Mouse (Mus musculus): Measurements from ENCODE around the gene Gak. TPM values are rescaled to one million over a fixed set of nuclear protein-coding genes. Genes with fewer than 3 reads are reported as not detected.

Gak gene
- total and polyA plus RNA-seq, 3 experiments: 49.9 to 67.3 (median 65.2) TPM

DNA sequence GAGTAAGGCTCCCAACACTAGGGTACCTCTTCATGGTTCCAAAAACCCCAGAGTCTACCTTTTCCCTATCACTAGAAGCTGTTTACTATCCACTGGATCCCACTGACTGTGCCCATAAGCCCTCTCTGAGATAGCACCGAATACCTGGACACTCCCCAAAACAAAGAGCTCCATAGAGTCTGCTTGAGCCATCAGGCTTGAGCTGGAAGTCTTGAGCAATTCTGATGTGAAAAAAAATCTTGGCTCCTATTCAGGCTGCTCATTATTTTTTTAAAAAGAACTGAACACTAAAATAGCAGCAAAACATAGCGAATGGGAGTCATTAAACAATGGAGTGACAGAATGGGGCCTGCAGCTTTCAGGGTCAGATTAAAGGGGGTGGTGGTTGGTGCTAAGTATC is 62.5 kb downstream of the Gak start:
- Histone ChIP-seq H3K79me2 (replicated peaks; ENCODE audit: control insufficient read depth, extremely low read depth, insufficient read depth, poor library complexity, severe bottlenecking) (no peaks in the 10 kb centered on the region), H3K4me1 (ENCODE audit: control insufficient read depth in 1 of 2, insufficient read depth in 2 of 2) (no peaks in the 10 kb centered on the region), H3K4me3 (replicated peaks in 1 of 3; ENCODE audit: low read depth in 2 of 3, low read length in 2 of 3, poor library complexity in 1 of 3) (no peak overlapping the region), H3K4me2 (ENCODE audit: insufficient read depth, low read depth, poor library complexity, severe bottlenecking) (no peak overlapping the region), H3K27me3 (replicated peaks) (no peaks in the 10 kb centered on the region), H3K9me3 (replicated peaks; ENCODE audit: low read length) (no peaks in the 10 kb centered on the region), H3K36me3 (replicated peaks in 1 of 2; ENCODE audit: control insufficient read depth in 1 of 2, insufficient read depth in 1 of 2, low read length in 1 of 2) (peaks cover 55 to 76% of the 10 kb centered on the region in 2 experiments), H3K27ac (ENCODE audit: insufficient read depth, low read depth) (no peak overlapping the region), H3K9ac (ENCODE audit: insufficient read depth, low read depth) (no peak overlapping the region)
- dilution Hi-C loops (cut with MboI; ENCODE audit: extremely low pct_ligation_motif_present, extremely low pct_unique_long_range_greater_than_20kb, low sequenced_read_pairs): no loop called here
- no peak for DNase-seq (ENCODE audit: extremely low read depth)
- in situ Hi-C loops (cut with MboI; ENCODE audit: low pct_ligation_motif_present, low pct_unique_long_range_greater_than_20kb, low sequenced_read_pairs): no loop called here
- TF ChIP-seq ZC3H11A (IDR thresholded peaks at IDR 0.05; ENCODE audit: low read depth, low read length) (no peak), MAZ (IDR thresholded peaks at IDR 0.05; ENCODE audit: low read depth, low read length) (no peak), JUN (IDR thresholded peaks at IDR 0.05; ENCODE audit: insufficient read depth, low read depth, low read length) (no peak), ZMIZ1 (IDR thresholded peaks at IDR 0.05; ENCODE audit: low read depth, low read length) (no peak), ELF1 (IDR thresholded peaks at IDR 0.05; ENCODE audit: low read depth, low read length) (no peak), TCF12 (IDR thresholded peaks at IDR 0.05; ENCODE audit: low read depth, low read length) (no peak), MEF2A (IDR thresholded peaks at IDR 0.05; ENCODE audit: borderline replicate concordance, low read depth, low read length) (no peak), MYC (IDR thresholded peaks at IDR 0.05; ENCODE audit: low read depth, low read length) (no peak), RCOR1 (conservative IDR thresholded peaks at IDR 0.05; ENCODE audit: low read depth, low read length) (no peak)

DNA sequence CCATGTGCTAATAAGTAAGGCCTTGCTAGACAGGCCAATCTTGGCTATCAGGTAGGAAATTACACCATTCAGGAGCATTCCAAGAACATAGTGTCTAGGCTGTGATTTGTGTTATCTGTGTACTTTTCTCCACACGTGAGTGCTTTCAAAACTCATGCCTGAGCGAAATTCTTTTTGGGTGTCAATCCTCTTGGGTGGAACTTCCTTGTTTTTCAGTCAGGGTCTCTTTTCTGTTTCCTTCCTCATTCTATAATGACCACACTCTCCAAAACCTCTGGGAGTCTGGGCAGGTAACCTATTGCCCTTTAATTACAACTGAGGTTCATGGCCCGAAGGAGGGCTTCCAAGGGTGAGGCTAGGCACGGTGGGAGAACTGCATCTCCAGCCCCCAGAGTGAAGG is 63.0 kb downstream of the Gak start:
- no peak for DNase-seq (ENCODE audit: extremely low read depth)
- no peak overlapping the region for H3K9ac ChIP-seq (ENCODE audit: insufficient read depth, low read depth)
- no peak overlapping the region for H3K4me2 ChIP-seq (ENCODE audit: insufficient read depth, low read depth, poor library complexity, severe bottlenecking)
- no peak for TF ChIP-seq HCFC1 (IDR thresholded peaks at IDR 0.05; ENCODE audit: low read depth, low read length)
- TF ChIP-seq CHD2 (IDR thresholded peaks at IDR 0.05; ENCODE audit: low read length): no peak
- no peak for TF ChIP-seq MAFK (IDR thresholded peaks at IDR 0.05; ENCODE audit: insufficient replicate concordance, low read length)
- no peak for TF ChIP-seq UBTF (IDR thresholded peaks at IDR 0.05; ENCODE audit: low read depth, low read length)
- TF ChIP-seq PAX5 (IDR thresholded peaks at IDR 0.05; ENCODE audit: low read length): no peak
- TF ChIP-seq ETS1 (conservative IDR thresholded peaks at IDR 0.05; ENCODE audit: low read depth, low read length): no peak
- H3K79me2 ChIP-seq (replicated peaks; ENCODE audit: control insufficient read depth, extremely low read depth, insufficient read depth, poor library complexity, severe bottlenecking): no peaks in the 10 kb centered on the region
- H3K4me3 ChIP-seq (replicated peaks in 1 of 3; ENCODE audit: low read depth in 2 of 3, low read length in 2 of 3, poor library complexity in 1 of 3): no peak overlapping the region
- H3K27ac ChIP-seq (ENCODE audit: insufficient read depth, low read depth): no peak overlapping the region
- no peaks in the 10 kb centered on the region for H3K4me1 ChIP-seq (ENCODE audit: control insufficient read depth in 1 of 2, insufficient read depth in 2 of 2)
- in situ Hi-C loops (cut with MboI; ENCODE audit: low pct_ligation_motif_present, low pct_unique_long_range_greater_than_20kb, low sequenced_read_pairs): no loop called here
- H3K27me3 ChIP-seq (replicated peaks): no peaks in the 10 kb centered on the region
- H3K9me3 ChIP-seq (replicated peaks; ENCODE audit: low read length): no peaks in the 10 kb centered on the region
- dilution Hi-C loops (cut with MboI; ENCODE audit: extremely low pct_ligation_motif_present, extremely low pct_unique_long_range_greater_than_20kb, low sequenced_read_pairs): no loop called here
- peaks cover 50 to 70% of the 10 kb centered on the region in 2 experiments for H3K36me3 ChIP-seq (replicated peaks in 1 of 2; ENCODE audit: control insufficient read depth in 1 of 2, insufficient read depth in 1 of 2, low read length in 1 of 2)

Measured in CH12.LX (cell line).